In the genomic region with DNA sequence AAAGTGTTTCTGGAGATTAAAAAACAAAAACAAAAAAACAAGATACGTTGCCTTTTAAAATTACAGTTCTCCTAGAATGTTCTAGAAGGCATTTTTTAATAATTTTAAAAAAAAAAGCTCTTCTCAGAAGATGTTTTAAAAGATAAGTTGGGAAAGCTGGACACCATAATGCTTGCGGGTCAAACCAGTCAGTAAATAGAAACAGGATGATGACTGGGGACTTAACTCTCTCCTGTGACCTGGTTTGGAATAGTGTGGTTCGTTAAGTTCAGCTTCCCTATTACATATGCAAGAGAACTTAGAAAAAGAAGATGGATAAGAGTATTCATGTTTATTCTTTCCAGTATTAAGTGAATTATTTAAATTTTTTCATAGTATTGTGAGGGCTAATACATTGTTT, we compare ENCODE assay signal across 8 mouse cellular contexts. TPM values are rescaled to one million over a fixed set of nuclear protein-coding genes. Genes with fewer than 3 reads are reported as not detected.
DNase-seq lines count a peak whose midpoint lies in the region; ATAC-seq and TF ChIP-seq lines count a peak whose summit lies in the region.

No protein-coding gene starts in this region.

- intact Hi-C loops in left cerebral cortex, postnatal 25 days (cut with DNase I), result no loop called here

- TF ChIP-seq CTCF in kidney, adult 2 months (conservative IDR thresholded peaks at IDR 0.05; ENCODE audit: insufficient read depth, insufficient read length, low read depth, low read length), result no peak

- no peaks in the 10 kb centered on the region for H3K27me3 ChIP-seq in kidney, embryonic 15.5 days
- no peaks in the 10 kb centered on the region for H3K27me3 ChIP-seq in kidney, adult 2 months (replicated peaks; ENCODE audit: control insufficient read depth, insufficient read depth, low read length)
- no peaks in the 10 kb centered on the region for H3K27me3 ChIP-seq in hindbrain, embryonic 10.5 days (ENCODE audit: insufficient read depth, poor library complexity, severe bottlenecking)
- no peaks in the 10 kb centered on the region for H3K27me3 ChIP-seq in midbrain, embryonic 11.5 days (ENCODE audit: control insufficient read depth, insufficient read depth, low read length)

- peaks cover 31% of the 10 kb centered on the region for H3K4me1 ChIP-seq in kidney, embryonic 15.5 days
- peaks cover 10% of the 10 kb centered on the region; the same call in 1 of the 2 replicates for H3K4me1 ChIP-seq in kidney, adult 2 months (ENCODE audit: control insufficient read depth, insufficient read depth, low read length)
- peaks cover 26% of the 10 kb centered on the region for H3K4me1 ChIP-seq in hindbrain, embryonic 10.5 days (replicated peaks)
- peaks cover 6% of the 10 kb centered on the region for H3K4me1 ChIP-seq in midbrain, embryonic 11.5 days (ENCODE audit: control insufficient read depth, insufficient read depth, low read length)

- H3K9me3 ChIP-seq in kidney, embryonic 15.5 days (replicated peaks), result no peaks in the 10 kb centered on the region
- H3K9me3 ChIP-seq in hindbrain, embryonic 10.5 days, result no peaks in the 10 kb centered on the region
- no peaks in the 10 kb centered on the region for H3K9me3 ChIP-seq in midbrain, embryonic 11.5 days (ENCODE audit: control insufficient read depth, low read length)

- WGBS in kidney, embryonic 15.5 days, result 4% methylated on average over 3 of the region's 3 CpGs
- WGBS in kidney, adult 2 months, result 0% methylated on average over 3 of the region's 3 CpGs
- 10% methylated on average over 3 of the region's 3 CpGs for WGBS in hindbrain, embryonic 10.5 days
- WGBS in midbrain, embryonic 11.5 days, result 8% methylated on average over 3 of the region's 3 CpGs

- ATAC-seq in kidney, embryonic 15.5 days (replicated peaks; ENCODE audit: low FRiP score), result no peak
- ATAC-seq in midbrain, embryonic 11.5 days (ENCODE audit: low FRiP score), result no peak

- no peak for DNase-seq in kidney, adult 2 months
- peak; percentile 25 for DNase-seq in MN1 (ENCODE audit: low spot score)
- DNase-seq in hindbrain, embryonic 10.5 days (ENCODE audit: low spot score), result no peak
- no peak for DNase-seq in midbrain, embryonic 11.5 days (ENCODE audit: low spot score, missing footprints)
- no peak for DNase-seq in left cerebral cortex, postnatal 25 days (ENCODE audit: low spot score in 2 of 2)
- DNase-seq in gastrocnemius, adult 8-10 months (ENCODE audit: low spot score in 2 of 2), result no peak
- no peak for DNase-seq in T-cell, adult 2 months (ENCODE audit: low spot score)

- H3K9ac ChIP-seq in kidney, embryonic 15.5 days, result peak overlapping the region; percentile 89
- peak overlapping the region; percentile 84; the same call in 1 of the 2 replicates for H3K9ac ChIP-seq in midbrain, embryonic 11.5 days (ENCODE audit: low read length)

- peak overlapping the region; percentile 93 for H3K4me3 ChIP-seq in kidney, embryonic 15.5 days (replicated peaks)
- H3K4me3 ChIP-seq in kidney, adult 2 months (ENCODE audit: insufficient read depth, low read depth, low read length), result no peak overlapping the region; the same call in 1 of the 2 replicates
- peak overlapping the region; percentile 88 for H3K4me3 ChIP-seq in hindbrain, embryonic 10.5 days
- peak overlapping the region; percentile 86 for H3K4me3 ChIP-seq in midbrain, embryonic 11.5 days (ENCODE audit: low read depth, low read length)

- peak overlapping the region; percentile 98; the same call in 1 of the 2 replicates for H3K27ac ChIP-seq in kidney, embryonic 15.5 days
- H3K27ac ChIP-seq in kidney, adult 2 months (ENCODE audit: insufficient read depth, low read depth, low read length), result no peak overlapping the region
- H3K27ac ChIP-seq in hindbrain, embryonic 10.5 days, result 0 out of 2 replicates have a peak overlapping the region, but pooled peaks have one; percentile 96
- H3K27ac ChIP-seq in midbrain, embryonic 11.5 days (ENCODE audit: low read depth, low read length), result no peak overlapping the region

- no peak for TF ChIP-seq POLR2A in kidney, adult 2 months (IDR thresholded peaks at IDR 0.05; ENCODE audit: low read depth, low read length)

- H3K36me3 ChIP-seq in kidney, embryonic 15.5 days, result no peaks in the 10 kb centered on the region
- no peaks in the 10 kb centered on the region for H3K36me3 ChIP-seq in kidney, adult 2 months (ENCODE audit: control insufficient read depth, insufficient read depth, low read length)
- no peaks in the 10 kb centered on the region for H3K36me3 ChIP-seq in hindbrain, embryonic 10.5 days
- no peaks in the 10 kb centered on the region for H3K36me3 ChIP-seq in midbrain, embryonic 11.5 days (ENCODE audit: control insufficient read depth, insufficient read depth, low read length)

- peak overlapping the region; percentile 81 for H3K4me2 ChIP-seq in kidney, embryonic 15.5 days
- H3K4me2 ChIP-seq in midbrain, embryonic 11.5 days, result peak overlapping the region; percentile 56

RNA-seq across cellular contexts. Expression of gene Nfatc3, which starts 1.9 kb away (rescaled TPM):
- polyA plus RNA-seq in kidney, embryonic 15.5 days (2015; fragmentation: Nextera tagmentation; extraction: Ambion mirVana), result 6.5 and 7.3 TPM in 2 replicates
- 18.6 and 19.5 TPM in 2 replicates for polyA plus RNA-seq in kidney, adult 2 months (2012; rRNA removed)
- polyA plus RNA-seq in hindbrain, embryonic 10.5 days (2016; fragmentation: Nextera tagmentation; extraction: Ambion mirVana), result 4.2 and 6.2 TPM in 2 replicates
- 3.9 and 4.0 TPM in 2 replicates for polyA plus RNA-seq in midbrain, embryonic 11.5 days (2014; fragmentation: Nextera tagmentation; extraction: Ambion mirVana)
- 10 to 100 TPM in 1 of 2 experiments, 1 to 10 TPM in 1; 9.3 to 12.2 TPM for total RNA-seq in left cerebral cortex, postnatal 25 days (2021)
- total RNA-seq in gastrocnemius, adult 8-10 months (2022), result 10 to 100 TPM; 23.6 to 30.5 (median 25.5) TPM

RNA-seq across cellular contexts. Expression of gene Ddx28, which starts 48.8 kb away (rescaled TPM):
- 17.0 and 18.9 TPM in 2 replicates for polyA plus RNA-seq in kidney, embryonic 15.5 days (2015; fragmentation: Nextera tagmentation; extraction: Ambion mirVana)
- polyA plus RNA-seq in kidney, adult 2 months (2012; rRNA removed), result 8.0 and 8.4 TPM in 2 replicates
- polyA plus RNA-seq in hindbrain, embryonic 10.5 days (2016; fragmentation: Nextera tagmentation; extraction: Ambion mirVana), result 22.4 and 24.4 TPM in 2 replicates
- polyA plus RNA-seq in midbrain, embryonic 11.5 days (2014; fragmentation: Nextera tagmentation; extraction: Ambion mirVana), result 21.8 and 23.4 TPM in 2 replicates
- 10 to 100 TPM; 12.8 to 13.8 TPM for total RNA-seq in left cerebral cortex, postnatal 25 days (2021)
- 10 to 100 TPM; 11.2 to 13.1 (median 11.7) TPM for total RNA-seq in gastrocnemius, adult 8-10 months (2022)

RNA-seq across cellular contexts. Expression of gene Dpep2nb, which starts 54.7 kb away (rescaled TPM):
- polyA plus RNA-seq in kidney, embryonic 15.5 days (2015; fragmentation: Nextera tagmentation; extraction: Ambion mirVana), result 0.18 TPM in 1 of 2 replicates, not detected in the other
- polyA plus RNA-seq in kidney, adult 2 months (2012; rRNA removed), result 0.06 TPM in 1 of 2 replicates, not detected in the other
- polyA plus RNA-seq in hindbrain, embryonic 10.5 days (2016; fragmentation: Nextera tagmentation; extraction: Ambion mirVana), result not detected in 2 replicates
- 0.28 TPM in 1 of 2 replicates, not detected in the other for polyA plus RNA-seq in midbrain, embryonic 11.5 days (2014; fragmentation: Nextera tagmentation; extraction: Ambion mirVana)
- not detected for total RNA-seq in left cerebral cortex, postnatal 25 days (2021)
- not detected for total RNA-seq in gastrocnemius, adult 8-10 months (2022)

Comparison
In these comparisons a context has a peak if more than half of its experiments do, and no peak if none do; other contexts are left out.
1. H3K27ac ChIP-seq: peak in kidney, embryonic 15.5 days (single experiment) and hindbrain, embryonic 10.5 days (single experiment); none in kidney, adult 2 months (single experiment) and midbrain, embryonic 11.5 days (single experiment).